Mouse (Mus musculus) cerebellum, postnatal 36 days (tissue): Measurements from ENCODE around the gene Acsf3.
A peak's percentile ranks its signal among the peaks of the same experiment; 100 is the strongest.

Source experiments
- DNase-seq, 2 experiments: peaks; one replicate each; pipeline ENCODE4 v3.0.0; 2021 to 2022; ENCODE audit warnings: mixed read lengths in 2 of 2

Gene Acsf3

GRCm38 (mm10) chr8:122762731-122763266 lies 12.5 kb upstream of the Acsf3 start:
- DNase-seq = no peak

DNA sequence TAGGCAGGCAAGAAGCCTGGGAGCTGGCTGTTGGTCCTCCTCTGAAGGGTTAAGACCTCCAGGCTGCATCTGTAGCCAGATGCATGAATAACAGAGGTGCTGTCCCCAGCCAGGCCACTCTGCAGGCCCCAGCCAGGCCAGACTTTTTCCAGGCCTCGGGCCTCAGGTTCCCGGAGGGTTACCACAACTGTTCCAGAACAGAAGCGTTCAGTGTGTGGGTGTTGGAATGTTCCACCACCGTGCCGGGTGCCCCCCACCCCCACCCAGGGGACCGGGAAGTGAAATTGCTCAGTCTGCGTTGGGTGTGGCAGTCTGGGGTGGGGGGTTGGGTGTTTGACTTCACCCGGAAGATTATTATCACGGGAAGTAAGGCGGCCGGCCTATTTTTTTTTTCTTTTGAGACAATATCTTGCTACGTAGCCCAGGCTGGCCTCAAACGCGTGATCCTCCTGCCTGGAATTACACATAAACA lies 12.0 kb upstream of the Acsf3 start:
- DNase-seq = no peak

- no peak for DNase-seq
Observed at GRCm38 (mm10) chr8:122764790-122765474, 10.4 kb upstream of the Acsf3 start.

DNA sequence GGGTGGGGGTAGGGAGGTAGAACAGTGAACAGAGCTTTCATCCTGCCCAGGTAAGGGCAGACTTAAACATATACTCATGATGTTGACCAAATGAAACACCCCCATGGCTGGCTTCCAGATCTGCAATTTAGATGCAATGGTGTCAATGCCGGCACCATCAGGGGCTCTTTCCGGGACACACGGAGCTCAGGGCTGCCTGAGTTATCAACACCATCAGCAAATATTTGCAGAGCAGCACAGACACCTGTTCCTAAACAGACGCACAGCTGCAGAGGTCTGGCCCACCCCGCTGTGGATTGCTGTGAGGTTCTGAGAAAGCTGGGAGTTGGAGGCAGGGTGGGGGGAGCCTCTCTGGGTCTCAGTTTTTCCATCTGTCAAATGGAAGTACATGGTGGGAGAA lies 9.1 kb upstream of the Acsf3 start:
- DNase-seq = no peak

DNA sequence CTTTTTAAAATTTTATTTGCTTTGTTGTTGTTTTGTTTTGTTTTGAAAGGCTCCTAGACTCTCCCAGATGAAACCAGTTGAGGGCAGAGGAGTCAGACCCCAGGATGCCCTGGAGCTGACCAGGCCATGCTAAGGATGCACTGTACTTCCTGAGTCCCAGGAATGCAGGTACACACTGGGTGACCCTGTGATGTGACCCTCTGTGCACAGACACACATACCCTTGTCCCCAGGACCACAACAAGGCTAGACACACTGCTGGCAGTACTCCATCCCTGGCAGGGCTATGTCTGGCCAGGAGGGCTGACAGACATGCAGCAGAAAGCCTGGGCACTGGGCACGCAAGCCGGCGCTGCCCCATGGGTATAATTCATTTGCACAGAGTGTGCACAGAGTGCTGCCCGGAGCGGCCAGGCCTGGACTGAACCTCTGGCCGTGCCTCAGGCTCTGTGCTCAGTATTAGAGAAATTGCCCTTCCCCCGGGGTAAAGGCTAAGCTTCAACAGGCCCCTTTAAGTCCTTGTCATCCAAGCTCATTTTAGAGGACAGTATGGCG lies 8.6 kb upstream of the Acsf3 start:
- DNase-seq = no peak

DNA sequence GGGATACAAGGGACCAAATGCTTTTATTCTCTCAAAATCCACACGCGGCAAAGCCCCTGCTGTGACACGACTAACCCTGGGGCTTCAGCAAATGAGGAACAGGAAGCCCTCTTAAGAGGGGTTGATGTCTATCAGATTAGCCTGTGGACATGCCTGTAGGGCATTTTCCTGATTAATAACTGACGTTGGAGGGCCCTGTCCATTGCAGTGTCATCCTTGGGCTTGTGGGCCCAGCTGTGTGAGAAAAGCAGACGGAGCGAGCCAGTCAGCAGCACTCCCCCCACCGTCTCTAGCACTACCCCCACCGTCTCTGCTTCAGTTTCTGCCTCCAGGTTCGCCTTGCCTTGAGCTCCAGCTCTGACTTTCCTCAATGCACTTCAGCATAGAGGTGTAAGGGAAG lies 8.1 kb upstream of the Acsf3 start:
- no peak for DNase-seq

DNA sequence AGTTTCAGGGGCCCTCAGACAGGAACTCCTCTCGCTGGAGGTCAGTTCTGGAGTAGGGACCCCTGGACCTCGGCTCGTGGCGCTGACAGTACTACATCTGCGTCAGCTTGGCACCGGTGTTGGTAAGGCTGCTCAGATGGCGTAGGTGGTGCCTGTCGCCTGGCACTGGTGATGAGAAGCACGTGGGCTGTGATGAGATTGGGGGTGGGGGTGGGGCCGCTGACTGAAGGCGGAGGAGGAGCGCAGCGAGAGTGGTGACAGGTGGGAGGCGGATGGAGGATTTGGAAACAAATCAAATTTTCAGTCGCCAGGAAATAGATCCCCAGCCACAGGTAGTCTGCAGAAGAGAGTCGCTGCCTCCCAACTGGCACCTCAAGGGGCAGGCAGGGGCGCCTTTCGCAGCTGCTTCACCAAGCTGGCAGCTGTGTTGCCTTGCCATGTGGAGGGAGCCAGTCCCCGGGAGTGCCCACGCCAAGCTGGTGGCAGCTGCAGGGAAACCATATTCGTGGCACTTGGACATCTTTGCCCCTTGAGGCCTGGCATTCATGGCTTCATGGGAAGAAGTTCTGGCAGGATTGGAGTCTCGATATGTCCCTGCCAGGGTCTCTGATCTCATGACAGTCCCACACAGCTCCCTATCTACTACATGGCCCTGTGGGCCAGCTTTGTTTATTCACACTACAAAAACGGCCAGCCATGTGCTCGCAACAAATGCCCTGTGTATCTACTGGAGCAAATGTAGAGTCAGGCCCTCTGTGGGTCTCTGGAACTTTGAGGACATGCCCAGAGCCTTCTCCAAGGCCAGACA lies 5.8 kb upstream of the Acsf3 start:
- DNase-seq = peak; percentile 62 to 66

DNA sequence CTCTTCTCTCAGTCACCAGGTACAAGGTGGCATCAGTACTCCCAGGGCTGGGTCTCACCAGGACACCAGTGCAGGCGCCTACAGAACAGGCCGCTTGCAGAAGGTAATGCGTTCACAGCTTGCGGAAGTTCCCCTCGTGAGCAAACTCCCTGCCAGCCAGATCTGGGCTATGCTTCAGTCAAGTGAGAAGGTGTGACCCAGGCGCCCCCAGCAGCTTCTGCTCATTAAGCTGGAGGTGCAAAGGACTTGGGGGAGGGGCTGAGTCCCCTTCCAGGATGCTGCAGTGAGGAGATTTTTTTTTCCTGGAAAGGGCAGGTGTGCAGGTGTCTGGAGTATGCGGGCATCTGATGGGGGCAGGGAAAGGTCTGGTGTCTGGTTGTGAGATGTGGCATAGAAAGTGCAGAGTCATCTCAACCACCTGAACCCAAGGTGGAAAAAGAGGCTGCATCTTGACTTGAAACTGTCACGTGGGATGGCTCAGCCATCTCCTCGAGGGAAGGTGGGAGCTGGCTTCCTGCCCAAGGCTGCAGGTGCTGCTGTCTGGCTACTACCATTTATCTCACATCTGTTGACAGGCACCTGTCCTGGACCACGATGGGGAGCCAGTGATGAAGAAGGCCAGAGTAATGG lies 2.7 kb upstream of the Acsf3 start:
- no peak for DNase-seq

DNA sequence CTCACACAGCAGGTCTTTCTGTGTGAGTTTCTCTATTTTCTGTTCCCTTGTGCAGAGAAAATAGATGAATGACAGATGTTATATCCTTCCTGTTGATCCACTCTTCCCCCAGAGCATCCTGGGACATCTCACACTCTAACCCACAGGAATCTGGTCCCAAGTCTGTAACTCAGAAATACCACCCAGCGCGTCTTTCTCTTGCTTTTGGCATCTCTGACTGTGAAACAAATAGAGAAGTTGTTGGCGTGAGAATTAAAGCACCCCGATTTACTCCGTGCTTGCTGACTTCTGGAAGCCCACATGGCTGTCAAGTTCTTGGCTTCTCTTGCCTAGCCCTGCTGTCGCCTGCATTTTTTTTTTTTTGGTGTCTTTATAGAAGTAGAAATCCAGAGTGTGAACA lies 2.4 kb downstream of the Acsf3 start:
- no peak for DNase-seq

DNA sequence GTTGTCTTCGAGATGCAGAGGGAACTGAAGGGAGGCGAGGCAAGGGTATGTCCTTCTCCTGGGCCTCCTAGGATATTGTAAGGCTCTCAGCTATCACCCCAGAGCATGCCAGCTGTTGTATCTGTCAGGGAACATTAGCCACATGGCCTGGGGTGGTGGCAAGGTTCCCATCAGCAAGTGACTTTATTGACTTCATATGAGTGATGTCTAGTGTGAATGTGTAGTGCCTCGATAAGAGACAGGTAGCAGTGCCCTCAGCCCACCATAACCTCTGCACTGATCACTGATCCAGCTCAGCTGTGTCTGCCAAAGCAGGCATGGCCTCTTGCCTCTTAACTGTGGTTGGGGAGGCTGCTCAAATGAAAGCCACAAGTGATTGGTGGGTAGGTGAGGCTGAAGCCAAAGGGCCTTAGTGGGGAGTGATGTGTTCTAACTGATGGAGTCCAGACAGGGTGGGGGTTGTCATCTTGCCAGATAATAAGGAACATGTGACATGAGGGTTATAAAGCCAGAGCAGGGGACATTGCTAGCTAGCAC lies 3.5 kb downstream of the Acsf3 start:
- DNase-seq = no peak

GRCm38 (mm10) chr8:122779255-122779654 lies 4.0 kb downstream of the Acsf3 start:
- DNase-seq = no peak

DNA sequence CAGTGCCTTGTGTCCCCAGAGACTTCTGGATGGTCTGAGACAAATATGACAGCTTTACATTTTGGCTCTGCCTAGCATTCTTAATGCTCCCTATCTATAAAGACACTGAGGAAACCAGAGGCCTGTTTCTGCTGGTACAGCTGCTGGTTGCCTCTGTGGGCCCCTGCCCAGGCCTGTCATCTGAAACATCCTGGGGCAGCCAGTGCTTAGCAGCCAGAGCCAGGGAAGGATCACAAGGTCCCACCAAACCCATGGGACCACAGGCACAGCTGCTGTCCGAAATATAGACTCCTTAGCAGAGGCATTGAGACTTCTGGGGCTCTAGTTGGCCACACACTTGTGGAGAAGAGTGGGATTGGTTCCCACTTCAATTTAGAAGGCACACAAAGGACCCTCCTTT lies 9.5 kb downstream of the Acsf3 start:
- DNase-seq = no peak

DNA sequence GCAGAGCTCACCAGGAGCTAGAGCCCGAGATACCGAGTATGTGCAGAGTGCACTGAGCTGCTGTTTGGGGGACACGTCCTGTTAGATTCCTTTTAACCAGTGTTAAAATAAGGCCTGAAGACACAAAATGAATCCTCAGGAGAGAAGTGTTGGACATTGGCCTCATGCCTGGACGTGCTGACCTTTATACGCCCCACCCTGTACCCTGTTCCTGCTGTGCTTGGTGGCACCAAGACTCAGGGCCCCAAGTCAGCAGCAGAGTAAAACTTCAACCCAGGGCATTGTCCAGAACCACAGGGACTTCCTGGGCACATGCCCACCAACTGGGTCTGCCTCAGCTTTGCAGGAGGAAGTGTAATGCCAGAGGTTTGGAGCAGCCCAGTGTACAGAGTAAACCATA lies 14.5 kb downstream of the Acsf3 start:
- no peak for DNase-seq

DNA sequence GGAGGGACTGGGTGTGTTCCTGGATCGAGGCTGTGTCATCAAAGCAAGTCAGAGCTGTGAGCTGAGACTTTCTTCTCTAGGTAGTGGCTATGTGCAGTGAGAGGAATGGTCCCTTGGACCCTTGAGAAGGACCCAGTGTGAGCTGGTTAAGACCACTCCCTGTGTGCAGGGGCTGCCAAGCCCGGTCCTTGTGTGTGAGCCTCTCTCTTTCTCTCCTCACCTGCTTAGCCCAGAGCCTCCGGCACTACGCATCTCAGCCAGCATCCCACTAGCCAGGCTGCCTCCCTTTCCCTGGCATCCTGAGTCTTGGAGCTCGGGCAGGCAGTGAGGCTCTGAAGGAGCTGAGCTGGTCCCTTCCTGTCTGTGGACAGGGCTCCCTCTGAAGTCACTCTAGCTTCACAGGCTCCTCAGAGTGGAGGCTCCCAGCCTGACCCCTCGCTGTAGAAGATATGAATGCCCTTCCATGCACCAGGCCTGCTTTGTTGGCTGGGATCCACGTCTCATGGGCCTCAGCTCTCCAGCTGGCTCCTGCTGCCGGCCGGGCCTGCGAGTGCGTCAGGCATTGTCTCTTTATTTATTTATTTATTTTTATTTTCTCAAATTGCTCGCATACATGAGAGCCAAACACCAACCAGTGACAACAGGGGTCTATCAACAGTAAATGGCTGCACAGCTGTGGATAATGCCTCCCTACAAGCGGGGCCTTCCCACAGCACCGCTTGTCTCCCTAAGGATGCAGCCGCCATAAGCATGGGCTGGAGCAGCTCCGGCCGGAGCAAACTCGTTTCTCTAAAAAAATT lies 18.3 kb downstream of the Acsf3 start:
- DNase-seq = peak; percentile 66 to 70

DNA sequence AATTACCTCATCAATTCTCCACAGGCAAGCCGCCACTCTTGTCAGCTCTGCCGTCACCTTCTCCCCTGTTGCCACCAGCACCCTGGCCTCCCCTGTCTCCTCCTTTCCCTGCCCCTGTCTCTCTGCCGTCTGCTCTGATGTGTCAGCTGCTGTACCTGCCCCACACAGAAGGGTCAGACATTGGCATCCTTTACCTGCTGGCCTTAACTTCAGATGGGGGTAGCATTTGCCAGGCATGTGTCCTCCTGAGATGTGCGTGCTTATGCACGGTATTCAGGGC lies 18.8 kb downstream of the Acsf3 start:
- DNase-seq = no peak

- no peak for DNase-seq
Observed at GRCm38 (mm10) chr8:122803906-122804761, 28.8 kb downstream of the Acsf3 start.

- peak; percentile 77 to 79 for DNase-seq
Observed at GRCm38 (mm10) chr8:122805349-122805748, 30.1 kb downstream of the Acsf3 start.

DNA sequence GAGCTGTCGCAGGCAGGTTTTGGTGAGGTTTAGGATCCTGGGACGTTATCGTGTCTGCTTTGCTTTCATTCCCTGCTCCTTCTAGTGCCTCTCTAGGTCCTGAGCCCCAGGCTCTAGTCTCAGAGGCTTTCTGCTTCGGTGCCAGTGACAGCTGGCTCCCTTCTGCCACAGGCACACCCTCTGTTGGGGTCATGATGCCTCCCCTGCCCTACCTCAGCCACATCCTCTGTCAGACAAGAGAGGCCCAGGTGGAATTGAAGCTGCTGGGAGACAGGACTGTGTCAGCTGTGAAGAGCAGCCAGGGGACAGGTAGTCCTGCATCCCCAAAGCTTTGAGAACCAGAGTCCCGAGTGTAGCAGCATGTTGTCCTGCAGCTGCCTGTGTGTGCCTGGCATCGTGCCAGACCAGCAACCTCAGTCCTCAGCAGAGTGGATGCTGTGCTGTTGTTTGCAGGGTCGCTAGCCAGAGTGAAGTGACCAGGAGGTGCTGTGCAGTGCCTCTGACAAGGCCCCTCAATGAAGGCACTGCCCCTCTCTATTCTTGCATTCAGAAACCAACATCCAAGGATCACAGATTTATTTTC lies 31.8 kb downstream of the Acsf3 start:
- DNase-seq = no peak

DNA sequence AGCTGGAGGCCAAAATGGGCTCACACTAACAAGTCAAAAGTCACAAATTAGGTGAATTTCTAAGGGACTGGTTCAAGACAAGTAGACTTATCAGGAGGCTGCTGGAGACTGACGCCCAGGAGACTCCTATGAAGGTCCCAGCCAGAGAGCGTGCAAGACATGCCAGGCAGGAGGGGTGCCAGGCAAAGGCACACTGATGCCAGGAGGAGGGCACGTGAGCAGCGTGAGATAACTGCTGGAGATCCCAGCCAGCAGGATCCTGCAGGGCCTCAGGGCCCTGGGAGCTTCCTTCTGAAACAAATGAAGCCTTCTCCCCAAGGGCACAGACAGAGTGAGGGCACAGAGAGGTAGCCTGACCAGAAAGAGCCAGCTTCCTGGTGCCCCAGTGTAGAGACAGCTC lies 32.6 kb downstream of the Acsf3 start:
- DNase-seq = no peak

DNA sequence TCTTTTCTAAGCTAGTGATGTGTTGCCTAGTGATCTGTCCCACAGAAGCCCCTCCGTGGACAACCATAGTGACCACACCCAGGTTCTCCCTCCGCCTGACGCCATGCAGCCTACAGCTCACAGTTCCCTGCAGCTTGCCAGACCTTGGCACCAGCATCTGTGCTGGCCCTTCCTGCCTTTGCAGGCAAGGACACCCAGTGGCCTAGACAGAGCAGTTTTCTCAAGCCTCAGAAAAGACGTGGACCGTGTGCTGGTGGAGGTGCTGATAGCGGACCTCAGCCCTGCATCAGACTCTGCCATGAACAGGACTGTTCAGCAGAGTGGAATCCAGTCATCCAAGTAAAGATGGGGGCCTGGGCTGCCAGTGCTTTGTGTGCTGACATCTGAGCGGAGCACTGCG lies 35.1 kb downstream of the Acsf3 start:
- DNase-seq = peak in 1 of 2 experiments; percentile 49
